Mouse (Mus musculus) sigmoid colon, adult 10 weeks (tissue): Measurements from ENCODE around the gene Capn3. TPM values are rescaled to one million over a fixed set of nuclear protein-coding genes. Genes with fewer than 3 reads are reported as not detected.

Source experiments
- polyA plus RNA-seq: library from polyadenylated mRNA; stranded (reverse); fragments of 350-450 nt; fragmentation: Illumina TruSeq; extraction: RNeasy Lipid Tissue Mini Kit (QIAGEN cat#74804); gene quantifications from one replicate; pipeline ENCODE4 v1.2.3, GENCODE M21; 2014; ENCODE audit warnings: low read depth, low replicate concordance

The Capn3 gene
- polyA plus RNA-seq: 0.50 TPM

GRCm38 (mm10) chr2:120455719-120456118 is at the start of gene Capn3:
TSS of gene Capn3 (plus strand) at chr2:120456019.

Other genes starting within 250 kb of the Capn3 start
- gene Pla2g4e, start 210.7 kb upstream of the Capn3 start, polyA plus RNA-seq: not detected
- gene Pla2g4d, start 166.8 kb upstream of the Capn3 start, polyA plus RNA-seq: 0.09 TPM
- gene Pla2g4f, start 141.9 kb upstream of the Capn3 start, polyA plus RNA-seq: 3.4 TPM
- 37.1 TPM for gene Vps39, start 102.9 kb upstream of the Capn3 start, polyA plus RNA-seq
- gene Ganc, start 52.1 kb upstream of the Capn3 start, polyA plus RNA-seq: 33.4 TPM
- 188 TPM for gene Tmem87a, start 51.9 kb upstream of the Capn3 start, polyA plus RNA-seq
- 73.3 TPM for gene Zfp106, start 107.8 kb downstream of the Capn3 start, polyA plus RNA-seq
- 161 TPM for gene Snap23, start 111.7 kb downstream of the Capn3 start, polyA plus RNA-seq
- 39.5 TPM for gene Haus2, start 153.4 kb downstream of the Capn3 start, polyA plus RNA-seq
- gene Lrrc57, start 153.5 kb downstream of the Capn3 start, polyA plus RNA-seq: 38.2 TPM
- gene Stard9, start 173.1 kb downstream of the Capn3 start, polyA plus RNA-seq: 6.0 TPM